Mouse (Mus musculus): ENCODE measurements at regions not wholly inside any gene's neighbourhood (a gene's known extent, or its start where the extent isn't known, plus 50 kb on each side); places are given as distances from the start of the nearest gene placed in this dataset.

DNA sequence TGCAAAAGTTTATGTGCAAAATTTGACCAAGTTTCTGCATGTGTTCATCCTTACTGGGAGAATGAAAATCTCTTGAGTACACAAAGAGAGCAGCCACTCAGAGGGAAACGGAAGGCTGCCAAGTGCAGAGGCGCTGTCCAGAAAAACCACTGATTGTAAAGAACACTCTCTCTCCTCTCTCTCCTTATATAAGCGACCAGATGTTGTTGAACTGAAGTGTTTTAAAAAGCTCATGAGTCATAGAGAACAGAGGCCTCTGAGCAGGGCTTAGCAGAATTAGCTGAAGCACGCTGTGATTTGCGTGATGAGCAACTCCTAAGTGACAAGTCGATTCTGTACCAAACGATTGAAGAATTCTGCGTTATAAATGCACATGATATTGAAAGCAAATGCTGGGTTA, 68.5 kb upstream of the Arhgap21 start:
- TF ChIP-seq ZNF384 (IDR thresholded peaks at IDR 0.05; ENCODE audit: low read depth, low read length) (no peak), CHD2 (IDR thresholded peaks at IDR 0.05; ENCODE audit: low read depth, low read length) (no peak), MAFK (IDR thresholded peaks at IDR 0.05; ENCODE audit: insufficient read depth, low read depth, low read length) (no peak), ZC3H11A (IDR thresholded peaks at IDR 0.05; ENCODE audit: borderline replicate concordance, low read depth, low read length) (no peak)

Data from ES-E14 (cell line).